21 mouse cellular contexts compared by ENCODE assay signal in the genomic region with DNA sequence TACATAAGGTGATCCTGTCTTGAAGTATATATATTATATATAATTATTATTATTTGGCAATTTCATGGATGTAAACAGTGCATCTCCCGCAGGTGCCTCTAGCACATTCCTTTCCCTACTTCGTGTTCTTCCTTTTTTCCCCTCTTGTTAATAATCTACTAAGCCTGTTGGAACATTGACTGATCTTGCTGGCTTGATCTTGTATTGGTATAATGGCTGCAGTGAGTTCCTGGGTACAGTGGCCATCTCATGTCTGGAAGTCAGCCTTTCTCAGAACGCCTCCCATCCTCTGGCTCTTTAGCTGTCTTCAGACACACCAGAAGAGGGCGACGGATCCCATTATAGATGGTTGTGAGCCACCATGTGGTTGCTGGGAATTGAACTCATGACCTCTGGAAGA. TPM values are rescaled to one million over a fixed set of nuclear protein-coding genes. Genes with fewer than 3 reads are reported as not detected.
"Had no signal": no experiment of that assay in that cellular context is flagged by ENCODE, and none has a peak within 500 bp of the region (broad histone marks: within the 10 kb centered on the region; RNA-seq: fewer than 3 reads in every experiment).

No protein-coding gene starts in this region.

- DNase-seq: layer of hippocampus, postnatal 36 days; liver, embryonic 13.5 days; liver, postnatal 0 days; lung, embryonic 14.5 days; right cerebral cortex, adult 18-20 months; right cerebral cortex, postnatal 14 days; right cerebral cortex, postnatal 4 days; thymus, postnatal 25 days had no signal

- H3K9ac ChIP-seq: intestine, embryonic 15.5 days; liver, embryonic 13.5 days; liver, postnatal 0 days; lung, embryonic 14.5 days; midbrain, embryonic 12.5 days; midbrain, embryonic 15.5 days; neural tube, embryonic 12.5 days; neural tube, embryonic 15.5 days; stomach, embryonic 15.5 days had no signal

- ATAC-seq: hindbrain, embryonic 16.5 days; intestine, embryonic 15.5 days; liver, postnatal 0 days; lung, postnatal 0 days; midbrain, embryonic 15.5 days had no signal

- H3K36me3 ChIP-seq: intestine, embryonic 15.5 days; liver, embryonic 13.5 days; midbrain, embryonic 12.5 days; midbrain, embryonic 15.5 days; neural tube, embryonic 12.5 days; neural tube, embryonic 15.5 days; stomach, embryonic 15.5 days had no signal

- H3K9me3 ChIP-seq: intestine, embryonic 15.5 days; liver, embryonic 13.5 days; midbrain, embryonic 12.5 days; midbrain, embryonic 15.5 days; neural tube, embryonic 12.5 days; neural tube, embryonic 15.5 days; stomach, embryonic 15.5 days had no signal

- H3K27me3 ChIP-seq: intestine, embryonic 15.5 days; stomach, embryonic 15.5 days had no signal

- H3K4me2 ChIP-seq: intestine, embryonic 15.5 days; liver, embryonic 13.5 days; lung, embryonic 14.5 days; midbrain, embryonic 12.5 days; midbrain, embryonic 15.5 days; neural tube, embryonic 12.5 days; neural tube, embryonic 15.5 days; stomach, embryonic 15.5 days had no signal

- H3K4me3 ChIP-seq: intestine, embryonic 15.5 days; left cerebral cortex, adult 2 months; liver, embryonic 13.5 days; midbrain, embryonic 12.5 days; midbrain, embryonic 15.5 days; neural tube, embryonic 12.5 days; neural tube, embryonic 15.5 days; stomach, embryonic 15.5 days had no signal

- H3K27ac ChIP-seq: intestine, embryonic 15.5 days; left cerebral cortex, adult 2 months; liver, embryonic 13.5 days; macrophage; midbrain, embryonic 12.5 days; midbrain, embryonic 15.5 days; neural tube, embryonic 12.5 days; neural tube, embryonic 15.5 days; stomach, embryonic 15.5 days had no signal

RNA-seq across cellular contexts. Expression of a gene that starts 57.4 kb away (rescaled TPM):
- polyA plus RNA-seq: hindbrain, embryonic 16.5 days; limb, embryonic 14.5 days; liver, embryonic 13.5 days; liver, postnatal 0 days; lung, embryonic 14.5 days; lung, postnatal 0 days; macrophage; midbrain, embryonic 12.5 days; midbrain, embryonic 15.5 days; neural tube, embryonic 12.5 days; neural tube, embryonic 15.5 days; thymus, postnatal 0 days; urinary bladder, adult 2 months had no signal
